Mouse (Mus musculus) left cerebral cortex, postnatal 25 days (tissue): ENCODE measurements around the gene Cutc. TPM values are rescaled to one million over a fixed set of nuclear protein-coding genes. Genes with fewer than 3 reads are reported as not detected.

Source experiments
- DNase-seq, 2 experiments: peaks; one replicate each; pipeline ENCODE4 v3.0.0; 2022; ENCODE audit warnings: low spot score in 2 of 2, mixed read lengths in 1 of 2
- intact Hi-C: fragments of 180-260 bp; cut with DNase I; formaldehyde crosslinking; loops from one replicate; pipeline ENCODE4 v1.15.1; 2025
- total RNA-seq, 2 experiments: library from RNA; stranded (reverse); gene quantifications; 2 replicates each; pipeline ENCODE4 v1.2.3; 2021

Cutc gene
- total RNA-seq, 2 experiments from 2014 or later, result 5.7 to 6.1 TPM

DNA sequence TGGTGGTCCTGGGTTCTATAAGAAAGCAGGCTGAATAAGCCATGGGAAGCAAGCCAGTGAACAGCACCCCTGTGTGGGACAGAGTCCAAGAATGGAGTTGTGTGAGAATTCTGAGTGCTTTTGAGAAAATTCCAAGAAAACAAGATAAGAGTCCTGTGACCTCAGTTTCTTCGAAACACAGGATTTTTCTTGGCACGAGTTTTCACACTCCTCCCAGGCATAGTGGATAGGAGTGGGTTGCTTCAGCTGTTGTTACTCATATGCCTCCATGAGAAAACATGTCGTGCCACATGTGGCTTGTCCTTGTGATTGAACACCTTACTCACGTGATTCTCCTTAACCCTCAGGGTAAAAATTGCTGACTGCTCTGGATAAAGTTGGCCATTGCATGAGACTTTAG lies 4.9 kb upstream of the Cutc start:
- DNase-seq, result no peak
- intact Hi-C loops, result no loop called here

DNA sequence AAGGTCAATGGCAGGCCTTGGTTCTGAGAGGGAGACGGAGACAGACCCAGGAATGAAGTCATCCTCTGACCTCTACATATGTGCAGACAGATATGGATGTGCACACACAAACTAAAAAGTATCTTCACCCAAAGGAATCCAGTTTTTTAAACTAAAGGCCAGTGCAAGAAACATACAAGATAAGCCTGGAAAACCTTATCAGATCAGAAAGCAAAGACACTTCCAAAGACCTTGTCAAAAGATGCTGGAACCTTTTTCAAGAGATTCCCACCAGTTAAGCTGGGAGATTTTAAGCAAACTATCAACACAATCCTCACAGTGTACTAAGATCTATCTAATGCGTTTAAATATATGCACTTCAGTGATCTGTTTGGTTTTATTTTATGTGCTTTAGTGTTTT lies 2.8 kb upstream of the Cutc start:
- DNase-seq, result no peak
- intact Hi-C loops, result loop anchor here (5.0 kb wide), 1 partner anchor 223 kb away; no protein-coding TSS in a partner anchor

- intact Hi-C loops, result loop anchor here (2.0 to 5.0 kb wide), 2 partner anchors 226 to 353 kb away; partner anchors contain the start of gene Chuk
- peak; percentile 81 to 89 for DNase-seq
Observed at GRCm38 (mm10) chr19:43753226-43753835, 535 bp downstream of the Cutc start.

GRCm38 (mm10) chr19:43754237-43754636 lies 1.4 kb downstream of the Cutc start:
- intact Hi-C loops, result loop anchor here (5.0 kb wide), 1 partner anchor 227 kb away; no protein-coding TSS in a partner anchor
- no peak for DNase-seq

GRCm38 (mm10) chr19:43754872-43755271 lies 2.1 kb downstream of the Cutc start:
- DNase-seq, result no peak
- intact Hi-C loops, result loop anchor here (5.0 kb wide), 1 partner anchor 228 kb away; no protein-coding TSS in a partner anchor

- intact Hi-C loops, result no loop called here
- peak; percentile 44 to 64 for DNase-seq
Observed at GRCm38 (mm10) chr19:43760504-43760903, 7.7 kb downstream of the Cutc start.

DNA sequence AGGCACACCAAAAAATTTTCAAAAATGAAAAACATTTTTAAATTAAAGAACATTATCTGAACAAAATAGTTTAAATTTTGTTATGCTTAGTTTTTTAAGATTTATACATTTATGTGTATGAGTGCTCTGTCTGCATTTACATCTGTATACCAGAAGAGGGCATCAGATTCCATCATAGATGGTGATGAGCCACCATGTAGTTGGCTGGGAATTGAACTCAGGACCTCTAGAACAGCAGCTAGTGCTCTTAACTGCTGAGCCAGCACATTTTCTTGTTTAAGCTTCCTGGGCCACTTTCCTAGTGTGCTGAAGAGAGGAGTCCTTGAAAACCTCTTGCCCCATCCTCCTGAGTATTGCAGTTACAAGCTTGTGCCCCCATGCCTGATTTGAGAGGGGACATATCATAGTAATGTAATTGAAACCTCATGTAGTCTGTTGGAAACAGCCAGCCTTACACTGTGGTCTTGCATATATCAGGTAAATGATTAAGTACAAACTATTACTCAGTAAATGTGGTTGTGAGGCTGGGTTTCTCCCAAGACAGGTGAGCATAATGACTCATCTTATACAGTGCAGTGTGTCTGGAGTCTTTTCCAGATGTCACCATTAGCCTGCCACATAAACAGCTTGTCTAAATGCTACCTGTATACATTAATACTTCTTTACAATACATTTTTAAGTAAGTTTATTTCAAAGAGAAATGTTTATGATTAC lies 8.9 kb downstream of the Cutc start:
- no peak for DNase-seq
- intact Hi-C loops, result no loop called here

DNA sequence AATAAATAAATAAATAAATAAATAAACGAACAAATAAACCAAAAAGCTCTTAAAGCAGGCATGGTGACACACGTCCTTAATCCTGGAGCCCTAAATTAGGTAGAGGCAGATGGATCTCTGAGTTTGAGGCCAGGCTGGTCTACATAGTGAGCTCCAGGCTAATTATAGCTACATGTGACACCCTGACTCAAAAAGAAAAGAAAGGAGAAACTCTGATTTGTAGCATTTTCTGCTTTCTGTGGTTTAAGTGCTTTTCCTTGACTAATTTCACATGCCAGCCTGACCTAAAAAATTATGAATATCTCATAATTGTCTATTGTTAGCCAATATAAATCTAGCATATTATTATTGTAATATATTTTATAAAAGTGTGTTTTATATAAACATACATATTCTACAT lies 9.6 kb downstream of the Cutc start:
- intact Hi-C loops, result no loop called here
- DNase-seq, result no peak

- intact Hi-C loops, result no loop called here
- no peak for DNase-seq
Observed at GRCm38 (mm10) chr19:43766451-43766850, 13.7 kb downstream of the Cutc start.

DNA sequence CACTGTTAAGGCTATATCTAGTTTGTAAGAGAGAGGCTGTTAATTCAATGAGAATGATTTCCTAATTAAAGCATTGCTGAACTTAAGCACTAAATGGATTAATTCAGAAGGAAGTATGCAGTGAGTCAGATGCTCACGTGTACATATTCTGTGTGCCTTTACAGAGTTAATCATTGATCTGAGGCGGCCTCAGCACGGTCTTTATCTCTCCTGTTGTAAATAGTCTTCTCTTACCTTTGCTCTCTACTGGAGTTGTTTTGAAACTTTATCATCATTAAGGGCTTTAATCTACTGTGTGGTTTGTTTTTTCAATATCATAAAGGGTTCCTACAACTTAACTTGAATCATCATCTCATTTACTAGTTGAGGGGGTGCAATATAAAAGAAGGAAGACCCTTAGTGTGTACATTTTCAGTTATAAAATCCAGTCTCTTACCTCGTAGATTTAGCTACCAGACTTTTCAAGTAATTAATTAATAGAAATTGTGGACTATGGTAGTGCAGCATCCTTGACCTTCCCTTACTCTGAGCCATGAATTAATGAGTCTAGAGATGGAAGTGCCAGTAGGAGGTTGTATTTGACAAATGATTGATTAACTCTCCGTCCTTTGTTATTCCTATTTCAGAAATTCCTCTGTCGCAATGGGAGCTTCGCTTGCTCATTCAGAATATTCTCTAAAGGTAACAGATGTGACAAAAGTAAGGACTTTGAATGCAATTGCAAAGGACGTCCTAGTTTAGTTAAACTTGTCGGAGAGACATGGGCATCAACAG lies 14.9 kb downstream of the Cutc start:
- no peak for DNase-seq
- intact Hi-C loops, result no loop called here

GRCm38 (mm10) chr19:43769366-43769960 lies 16.7 kb downstream of the Cutc start:
- no peak for DNase-seq
- intact Hi-C loops, result no loop called here

DNA sequence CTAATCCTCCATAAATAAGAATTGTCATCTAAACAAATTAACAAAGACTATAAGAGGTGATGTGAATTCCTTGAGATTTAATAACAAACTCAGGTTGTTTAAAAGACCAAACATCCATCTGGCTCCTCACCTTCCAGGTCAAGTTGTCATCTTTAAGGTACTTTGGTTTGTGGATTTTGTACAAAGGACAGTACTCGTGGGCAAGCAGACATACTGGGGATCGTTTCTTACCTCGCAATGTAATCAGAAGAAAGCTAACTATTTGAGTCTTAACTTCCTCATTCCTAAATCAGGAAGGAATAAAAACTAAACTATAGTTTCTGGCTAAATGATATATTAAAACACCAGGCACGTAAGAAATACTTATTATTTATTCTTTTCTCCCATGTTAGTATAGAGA lies 17.8 kb downstream of the Cutc start:
- intact Hi-C loops, result no loop called here
- DNase-seq, result no peak

DNA sequence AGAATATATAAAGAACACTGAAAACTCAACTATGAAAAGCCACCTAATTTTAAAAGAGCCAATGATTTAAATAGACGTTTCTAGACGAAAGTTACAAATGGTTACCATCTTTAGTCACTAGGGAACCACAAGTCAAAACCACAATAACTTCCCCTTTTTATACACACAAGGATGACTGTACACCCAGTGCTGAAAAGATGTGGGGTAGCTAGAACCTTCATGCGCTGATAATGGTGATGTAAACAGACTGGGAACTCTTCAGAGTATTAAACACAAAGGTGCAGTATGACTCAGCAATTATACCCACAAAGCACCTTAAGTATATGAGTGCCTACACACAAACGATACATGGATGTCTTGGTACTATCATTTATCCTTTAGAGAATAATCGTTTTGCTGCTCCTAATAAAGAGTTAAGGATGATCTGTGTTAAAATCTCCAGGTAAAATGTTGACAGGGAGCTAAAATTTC lies 18.7 kb downstream of the Cutc start:
- intact Hi-C loops, result no loop called here
- DNase-seq, result no peak

DNA sequence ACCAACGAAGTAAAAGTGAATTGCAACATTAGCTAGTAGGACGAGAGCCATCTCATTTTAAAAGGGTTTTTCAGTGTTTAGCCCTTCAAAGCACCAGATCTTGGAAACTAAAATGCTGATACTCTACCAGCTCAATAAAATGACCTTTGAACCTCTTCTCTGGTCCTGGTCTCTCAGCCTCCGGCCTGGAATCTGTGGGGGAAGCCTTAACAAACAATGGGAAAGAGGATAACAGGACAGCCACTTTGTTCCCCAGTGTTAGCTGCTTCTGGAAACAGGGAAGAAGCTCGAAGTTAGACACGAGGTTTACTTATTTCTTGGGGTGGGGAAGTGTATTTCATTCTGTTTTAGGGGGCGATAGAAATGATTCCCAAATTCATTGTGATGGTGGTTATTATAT lies 19.5 kb downstream of the Cutc start:
- no peak for DNase-seq
- intact Hi-C loops, result no loop called here

DNA sequence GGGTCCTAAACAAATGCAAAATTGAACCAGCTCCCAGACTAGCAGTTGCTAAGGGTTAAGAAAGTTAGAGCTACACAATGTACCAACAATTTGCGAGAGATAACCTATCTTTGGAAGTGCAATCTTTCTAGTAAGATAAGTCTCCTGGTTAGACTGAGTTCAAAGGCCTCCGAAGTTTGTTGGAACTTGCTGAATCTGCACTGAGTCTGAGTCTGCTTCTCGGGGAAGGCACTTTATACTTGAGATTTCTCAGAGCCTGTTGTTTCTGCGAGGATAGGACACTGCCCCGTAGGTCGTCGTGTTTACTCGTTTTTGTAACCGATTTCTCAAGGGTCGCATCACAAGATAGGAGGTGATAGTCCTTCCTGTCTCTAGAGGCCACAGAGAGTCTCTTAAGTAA lies 22.6 kb downstream of the Cutc start:
- DNase-seq, result no peak
- intact Hi-C loops, result no loop called here

GRCm38 (mm10) chr19:43776561-43776960 lies 23.8 kb downstream of the Cutc start:
- intact Hi-C loops, result no loop called here
- DNase-seq, result no peak

- DNase-seq, result no peak
- intact Hi-C loops, result no loop called here
Observed at GRCm38 (mm10) chr19:43777308-43777707, 24.5 kb downstream of the Cutc start.

DNA sequence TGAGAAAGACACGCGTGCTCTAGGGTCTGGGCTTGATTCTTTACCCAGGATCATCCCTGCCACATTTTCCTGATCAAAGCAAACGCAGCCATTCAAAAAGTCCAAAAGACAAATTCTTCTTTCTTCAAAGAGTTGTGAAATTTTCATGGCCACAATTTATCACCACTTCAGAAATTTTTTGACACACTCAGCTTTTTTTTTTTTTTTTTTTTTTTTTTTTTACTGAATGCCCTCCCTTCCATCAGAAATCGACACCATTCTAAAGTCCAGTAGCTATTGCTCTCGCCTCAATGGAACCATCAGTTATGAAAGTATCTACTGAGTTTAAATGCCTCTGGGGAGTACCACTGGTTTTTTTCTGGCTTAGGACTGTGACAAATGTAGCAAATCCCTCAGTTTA lies 27.6 kb downstream of the Cutc start:
- intact Hi-C loops, result no loop called here
- no peak for DNase-seq

DNA sequence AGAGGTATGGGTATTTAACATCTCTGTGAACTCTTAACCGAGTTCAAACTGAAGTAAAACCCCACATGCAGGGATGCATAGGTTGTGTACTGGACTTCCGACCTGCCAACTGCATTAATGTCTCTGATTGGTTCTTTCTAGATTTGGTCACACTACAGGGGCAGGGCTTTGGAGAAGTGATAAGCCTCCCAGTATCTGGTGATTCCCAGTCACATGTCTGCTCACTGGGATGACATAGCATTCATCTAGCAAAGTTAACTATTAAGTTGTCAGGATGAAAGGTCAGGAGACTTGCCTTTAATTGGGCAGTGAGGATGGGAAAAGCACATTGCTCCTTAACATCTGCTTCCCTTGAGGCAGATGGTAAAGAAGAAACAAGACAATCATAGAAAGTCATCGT lies 29.2 kb downstream of the Cutc start, which contains the start of gene Abcc2:
Gene Abcc2 (plus strand): TSS at position 213 of the 400 bp plus-strand sequence.
- intact Hi-C loops, result no loop called here
- no peak for DNase-seq

DNA sequence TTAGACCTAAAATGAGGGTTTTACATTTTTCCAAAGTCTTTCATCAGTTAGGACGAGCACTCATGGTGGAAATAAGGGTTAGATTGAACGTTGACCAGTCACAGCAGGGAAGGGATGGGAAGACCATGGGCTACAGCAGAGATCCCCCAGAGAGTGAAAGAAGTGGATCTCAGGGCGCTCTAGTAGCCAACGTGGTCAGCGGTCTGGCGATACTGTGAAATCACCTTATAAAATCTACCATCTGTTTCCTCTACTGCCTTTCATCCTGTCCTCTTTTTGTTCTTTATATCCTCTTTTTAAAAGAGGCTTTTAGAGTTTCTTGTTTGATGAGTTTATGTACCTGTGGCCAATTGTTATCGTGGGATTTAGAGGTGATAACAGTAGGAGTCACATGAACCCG lies 32.0 kb downstream of the Cutc start:
- intact Hi-C loops, result no loop called here
- DNase-seq, result no peak
